Mouse (Mus musculus) liver, embryonic 14.5 days (tissue): ENCODE results near the gene Prom2. TPM values are rescaled to one million over a fixed set of nuclear protein-coding genes. Genes with fewer than 3 reads are reported as not detected.

Experiments used
- ATAC-seq: fragments of 200-750 bp; cut with Nextera tagmentation; 2 replicates; pipeline ENCODE4 v1.8.0; 2017; ENCODE audit warnings: moderate number of reproducible peaks, mild to moderate bottlenecking, moderate library complexity; ENCODE audit not compliant: insufficient read depth
- DNase-seq, 3 experiments: peaks; one replicate each; pipeline ENCODE4 v3.0.0-alpha.2; 2012 to 2013; ENCODE audit warnings: low read depth in 3 of 3, low spot score in 3 of 3
- H3K27ac ChIP-seq: fragments of 300-500 bp; sonication (generic); 2 replicates; pipeline ENCODE4 v1.5.1; 2014; ENCODE audit warnings: moderate library complexity, mild to moderate bottlenecking, control low read depth, inconsistent platforms
- H3K27me3 ChIP-seq: fragments of 300-500 bp; sonication (generic); 2 replicates; pipeline ENCODE4 v1.6.1; 2014; ENCODE audit warnings: mild to moderate bottlenecking, low read length, moderate library complexity; ENCODE audit not compliant: control insufficient read depth, insufficient read depth
- H3K36me3 ChIP-seq: fragments of 300-500 bp; sonication (generic); replicated peaks from 2 replicates; pipeline ENCODE4 v1.6.1; 2014; ENCODE audit warnings: low read depth; ENCODE audit not compliant: control insufficient read depth, insufficient read depth
- H3K4me1 ChIP-seq, 2 experiments: fragments of 200-500 bp in 1 of 2; fragments of 300-500 bp in 1 of 2; sonication (generic) in 1 of 2; replicated peaks; 2 replicates each; pipeline ENCODE4 v1.6.1; 2012 to 2014; ENCODE audit warnings: antibody characterized with exemption in 1 of 2, inconsistent platforms in 1 of 2, low read length in 1 of 2; ENCODE audit not compliant: control insufficient read depth in 2 of 2, insufficient read depth in 2 of 2
- H3K4me2 ChIP-seq: fragments of 300-500 bp; sonication (generic); 2 replicates; pipeline ENCODE4 v1.6.1; 2014; ENCODE audit warnings: low read depth, mild to moderate bottlenecking, control low read depth, moderate library complexity
- H3K4me3 ChIP-seq, 2 experiments: fragments of 200-500 bp in 1 of 2; fragments of 300-500 bp in 1 of 2; sonication (generic) in 1 of 2; 2 replicates each; pipeline ENCODE4 v1.5.1; 2012 to 2014; ENCODE audit warnings: low read depth in 2 of 2, low read length in 2 of 2, mild to moderate bottlenecking in 2 of 2, control low read depth in 1 of 2, inconsistent platforms in 1 of 2, moderate library complexity in 1 of 2; ENCODE audit not compliant: insufficient read depth in 1 of 2
- H3K9ac ChIP-seq: fragments of 300-500 bp; sonication (generic); replicated peaks from 2 replicates; pipeline ENCODE4 v1.6.1; 2014; ENCODE audit warnings: mild to moderate bottlenecking, control low read depth, moderate library complexity
- H3K9me3 ChIP-seq: fragments of 300-500 bp; sonication (generic); 2 replicates; pipeline ENCODE4 v1.6.1; 2016; ENCODE audit warnings: low read length, mixed read lengths; ENCODE audit not compliant: control insufficient read depth
- CTCF ChIP-seq: IDR thresholded peaks from 2 replicates; pipeline ENCODE4 v1.5.1; 2016; ENCODE audit warnings: antibody characterized with exemption, low read depth, control low read depth
- EP300 ChIP-seq: IDR thresholded peaks from 2 replicates; pipeline ENCODE4 v1.6.1; 2016; ENCODE audit warnings: antibody characterized with exemption, low read depth
- WGBS: fragments of 180-500 bp; shearing (Covaris S2); extraction: QIAGEN DNeasy Blood & Tissue Kit; methylation state at CpG from one replicate; pipeline ENCODE4 v1.1.7; 2014; ENCODE audit not compliant: insufficient replicate concordance; 5-methylcytosine and 5-hydroxymethylcytosine counted together
- polyA plus RNA-seq, 2 experiments: library from polyadenylated mRNA; depleted of rRNA in 1 of 2; stranded (reverse) in 1 of 2; unstranded in 1 of 2; fragments of >200 nt; fragmentation: Nextera tagmentation in 1 of 2; extraction: Ambion mirVana in 1 of 2; gene quantifications; 2 replicates each; pipeline versions ENCODE4 v1.2.1 to v1.2.3; 2012 to 2014

Gene Prom2
- polyA plus RNA-seq, 2 experiments, result not detected

GRCm38 (mm10) chr2:127498750-127499149, 42.5 kb downstream of the Prom2 start:
- H3K4me2 ChIP-seq, result no peak overlapping the region
- WGBS, result 57% methylated on average over 8 of the region's 8 CpGs
- no peak for TF ChIP-seq EP300
- TF ChIP-seq CTCF, result no peak
- H3K27me3 ChIP-seq, result no peaks in the 10 kb centered on the region
- no peaks in the 10 kb centered on the region for H3K4me1 ChIP-seq
- ATAC-seq, result no peak
- H3K27ac ChIP-seq, result no peak overlapping the region
- H3K9ac ChIP-seq, result no peak overlapping the region
- no peaks in the 10 kb centered on the region for H3K36me3 ChIP-seq
- H3K9me3 ChIP-seq, result no peaks in the 10 kb centered on the region
- no peak overlapping the region for H3K4me3 ChIP-seq
- no peak for DNase-seq

- ATAC-seq, result no peak
These were observed 44.9 kb downstream of the Prom2 start for GRCm38 (mm10) chr2:127496321-127496720.

GRCm38 (mm10) chr2:127484476-127485170, 56.6 kb downstream of the Prom2 start:
- no peaks in the 10 kb centered on the region for H3K36me3 ChIP-seq
- no peaks in the 10 kb centered on the region for H3K4me1 ChIP-seq
- peaks cover 47% of the 10 kb centered on the region for H3K27me3 ChIP-seq
- DNase-seq, result peak in 1 of 3 experiments; percentile 27
- 9% methylated on average over 19 of the region's 19 CpGs for WGBS
- H3K27ac ChIP-seq, result no peak overlapping the region
- peak overlapping the region; percentile 5; the same call in 1 of the 2 replicates for H3K4me2 ChIP-seq
- peak overlapping the region in 1 of 2 experiments; percentile 11; a peak in 1 of 4 replicates for H3K4me3 ChIP-seq
- H3K9ac ChIP-seq, result no peak overlapping the region
- ATAC-seq, result no peak
- TF ChIP-seq EP300 (no peak), CTCF (no peak)
- no peaks in the 10 kb centered on the region for H3K9me3 ChIP-seq

More at GRCm38 (mm10) chr2:127496321-127496720, 44.9 kb downstream of the Prom2 start:
- Histone ChIP-seq H3K27ac (no peak overlapping the region), H3K9me3 (no peaks in the 10 kb centered on the region), H3K4me2 (no peak overlapping the region), H3K27me3 (no peaks in the 10 kb centered on the region), H3K4me1 (no peaks in the 10 kb centered on the region), H3K9ac (no peak overlapping the region), H3K36me3 (no peaks in the 10 kb centered on the region), H3K4me3 (no peak overlapping the region)
- 78% methylated on average over 1 of the region's 1 CpGs for WGBS
- TF ChIP-seq CTCF, result no peak
- TF ChIP-seq EP300, result no peak
- DNase-seq, result no peak

- no peaks in the 10 kb centered on the region for H3K36me3 ChIP-seq
- H3K9me3 ChIP-seq, result no peaks in the 10 kb centered on the region
- WGBS, result 2% methylated on average over 21 of the region's 21 CpGs
- no peak overlapping the region for H3K27ac ChIP-seq
- no peak overlapping the region for H3K9ac ChIP-seq
- peak overlapping the region in 1 of 2 experiments; percentile 16; a peak in 1 of 4 replicates for H3K4me3 ChIP-seq
- no peaks in the 10 kb centered on the region for H3K4me1 ChIP-seq
- no peak for TF ChIP-seq CTCF
- TF ChIP-seq EP300, result no peak
- no peak for ATAC-seq
- peaks cover 47% of the 10 kb centered on the region for H3K27me3 ChIP-seq
- DNase-seq, result no peak
- H3K4me2 ChIP-seq, result no peak overlapping the region; the same call in 1 of the 2 replicates
These were observed 58.3 kb downstream of the Prom2 start for GRCm38 (mm10) chr2:127483001-127483400.

- under 1% methylated on average over 21 of the region's 21 CpGs for WGBS
- no peaks in the 10 kb centered on the region for H3K9me3 ChIP-seq
- no peak overlapping the region for H3K27ac ChIP-seq
- H3K9ac ChIP-seq, result no peak overlapping the region
- no peak for TF ChIP-seq CTCF
- peak overlapping the region; percentile 14 to 16 for H3K4me3 ChIP-seq
- DNase-seq (no peak), ATAC-seq (0 out of 2 replicates have a peak, but pooled peaks have one; percentile 23)
- peaks cover 47% of the 10 kb centered on the region for H3K27me3 ChIP-seq
- H3K36me3 ChIP-seq, result no peaks in the 10 kb centered on the region
- H3K4me2 ChIP-seq, result peak overlapping the region; percentile 47
- H3K4me1 ChIP-seq, result no peaks in the 10 kb centered on the region
These were observed 58.7 kb downstream of the Prom2 start for GRCm38 (mm10) chr2:127482533-127482911.
